Mouse (Mus musculus) neural tube, embryonic 10.5 days (tissue): ENCODE data around the gene Hnrnpa2b1.
"Not testable (repeated sequence)": the region's sequence is repeated elsewhere in the genome, so short reads cannot be mapped to it uniquely, and the experiment has no call there.

Source experiments
- DNase-seq: peaks from one replicate; pipeline ENCODE4 v3.0.0-alpha.2; 2017; ENCODE audit warnings: low spot score; ENCODE audit errors: extremely low spot score

Hnrnpa2b1 gene

GRCm38 (mm10) chr6:51469715-51470310, at the start of gene Hnrnpa2b1:
Hnrnpa2b1 (minus strand) TSS chr6:51469894.
- peak; percentile 99 for DNase-seq

GRCm38 (mm10) chr6:51514860-51515259, 45.2 kb upstream of the Hnrnpa2b1 start:
- DNase-seq, result no peak

- no peak for DNase-seq
Measured at GRCm38 (mm10) chr6:51513745-51514144, 44.1 kb upstream of the Hnrnpa2b1 start.

- no peak for DNase-seq
Measured at GRCm38 (mm10) chr6:51510946-51511345, 41.3 kb upstream of the Hnrnpa2b1 start.

GRCm38 (mm10) chr6:51510094-51510493, 40.4 kb upstream of the Hnrnpa2b1 start:
- peak; percentile 43 for DNase-seq

- DNase-seq, result peak; percentile 76
Measured at GRCm38 (mm10) chr6:51508750-51509648, 39.3 kb upstream of the Hnrnpa2b1 start.

GRCm38 (mm10) chr6:51507556-51507955, 37.9 kb upstream of the Hnrnpa2b1 start:
- DNase-seq, result no peak

GRCm38 (mm10) chr6:51505671-51506070, 36.0 kb upstream of the Hnrnpa2b1 start:
- no peak for DNase-seq

- no peak for DNase-seq
Measured at GRCm38 (mm10) chr6:51497321-51498111, 27.8 kb upstream of the Hnrnpa2b1 start.

- DNase-seq, result no peak
Measured at GRCm38 (mm10) chr6:51489787-51490186, 20.1 kb upstream of the Hnrnpa2b1 start.

GRCm38 (mm10) chr6:51486731-51487130, 17.0 kb upstream of the Hnrnpa2b1 start:
- no peak for DNase-seq

GRCm38 (mm10) chr6:51486076-51486710, 16.5 kb upstream of the Hnrnpa2b1 start:
- no peak for DNase-seq

- DNase-seq, result no peak
Measured at GRCm38 (mm10) chr6:51485646-51486045, 16.0 kb upstream of the Hnrnpa2b1 start.

- not testable (repeated sequence) for DNase-seq
Measured at GRCm38 (mm10) chr6:51484556-51484955, 14.9 kb upstream of the Hnrnpa2b1 start.

GRCm38 (mm10) chr6:51483861-51484260, 14.2 kb upstream of the Hnrnpa2b1 start:
- DNase-seq, result no peak

GRCm38 (mm10) chr6:51481548-51481947, 11.9 kb upstream of the Hnrnpa2b1 start:
- DNase-seq, result no peak

GRCm38 (mm10) chr6:51479136-51479731, 9.5 kb upstream of the Hnrnpa2b1 start:
- no peak for DNase-seq

- no peak for DNase-seq
Measured at GRCm38 (mm10) chr6:51472213-51472612, 2.5 kb upstream of the Hnrnpa2b1 start.

- DNase-seq, result no peak
Measured at GRCm38 (mm10) chr6:51471782-51472181, 2.1 kb upstream of the Hnrnpa2b1 start.

GRCm38 (mm10) chr6:51471179-51471505, 1.4 kb upstream of the Hnrnpa2b1 start:
- DNase-seq, result no peak
